Mouse (Mus musculus) CD4-positive, CD25-positive, alpha-beta regulatory T cell, adult 2 months (primary cell): ENCODE measurements around the gene Skap1.

Experiments used
- DNase-seq: peaks from one replicate; pipeline ENCODE4 v3.0.0-alpha.2; 2012; ENCODE audit warnings: low read depth, low spot score

Gene Skap1

GRCm38 (mm10) chr11:96465426-96466056 is 1.1 kb downstream of the Skap1 start:
- DNase-seq = peak; percentile 31

DNA sequence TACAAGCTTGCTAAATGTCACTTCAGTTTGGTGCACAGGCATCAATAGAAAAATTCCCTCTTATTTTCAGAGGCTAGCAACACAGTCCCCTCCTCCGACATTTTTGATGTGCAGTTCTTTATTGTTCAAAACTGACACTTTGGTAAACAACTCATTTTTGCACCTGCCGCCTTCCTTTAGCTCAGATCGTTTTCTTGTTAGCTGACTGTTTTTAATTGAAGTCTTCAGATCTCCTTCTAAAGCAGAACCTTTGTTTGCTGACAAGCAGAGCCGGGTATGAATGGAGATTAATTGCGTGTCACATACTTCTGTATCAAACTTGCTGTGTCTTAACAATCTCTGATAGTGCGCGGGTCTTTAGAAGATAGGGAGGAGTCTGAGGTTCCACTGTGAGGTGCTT is 2.0 kb downstream of the Skap1 start:
- DNase-seq = peak; percentile 45

- peak; percentile 92 for DNase-seq
Measured at GRCm38 (mm10) chr11:96466987-96467386, 2.6 kb downstream of the Skap1 start.

DNA sequence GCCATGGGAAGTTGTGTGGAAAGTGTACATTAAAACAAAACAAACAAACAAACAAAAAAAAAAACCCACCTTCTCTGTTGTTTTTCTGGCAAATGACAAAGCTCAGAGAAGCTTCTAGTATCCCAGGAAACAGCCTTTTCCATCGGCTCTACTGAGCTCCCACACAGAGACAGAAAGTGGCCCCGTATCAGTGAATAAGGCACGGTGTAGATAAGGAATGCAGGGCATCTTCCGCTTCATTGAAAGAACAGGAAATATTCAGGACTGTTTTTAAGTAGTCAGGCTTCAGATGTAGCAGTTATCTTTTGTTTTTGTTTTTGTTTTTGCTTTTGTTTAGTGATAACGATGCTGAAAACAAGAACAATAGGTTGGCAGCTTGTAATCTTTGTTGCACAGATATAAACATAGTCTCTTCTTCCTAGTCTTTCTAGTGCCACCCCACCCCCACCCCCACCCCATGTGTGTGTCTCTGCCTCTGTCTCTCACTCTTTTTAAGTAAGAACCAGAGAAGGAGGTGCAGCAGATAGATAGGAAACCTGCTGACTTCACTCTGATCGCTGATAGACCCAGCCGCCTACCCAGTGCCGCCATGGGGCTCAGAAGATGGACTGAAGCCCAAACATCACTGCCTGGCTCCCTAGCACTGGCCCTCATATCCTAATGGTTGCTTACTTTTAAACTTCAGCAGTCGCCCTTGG is 3.8 kb downstream of the Skap1 start:
- peak; percentile 66 for DNase-seq

GRCm38 (mm10) chr11:96482711-96483110 is 18.3 kb downstream of the Skap1 start:
- DNase-seq = no peak

DNA sequence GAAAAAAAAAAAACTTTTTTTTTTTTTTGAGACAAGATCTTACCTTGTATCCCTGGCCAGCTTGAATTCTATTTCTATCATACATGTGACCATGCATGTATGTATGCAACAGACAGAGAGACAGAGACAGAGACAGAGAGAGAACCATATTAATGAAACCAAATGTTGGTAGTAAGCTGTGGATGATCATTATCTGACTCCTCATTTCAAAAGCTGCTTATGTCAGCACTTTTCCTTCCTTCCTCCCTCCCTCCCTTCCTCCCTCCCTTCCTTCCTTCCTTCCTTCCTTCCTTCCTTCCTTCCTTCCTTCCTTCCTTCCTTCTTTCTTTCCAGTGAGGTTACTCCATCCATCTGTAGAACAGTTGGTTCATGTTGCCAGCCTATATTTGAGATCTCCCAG is 18.8 kb downstream of the Skap1 start:
- no peak for DNase-seq

GRCm38 (mm10) chr11:96498481-96498880 is 34.1 kb downstream of the Skap1 start:
- DNase-seq = no peak

- DNase-seq = no peak
Measured at GRCm38 (mm10) chr11:96501042-96501441, 36.6 kb downstream of the Skap1 start.

- no peak for DNase-seq
Measured at GRCm38 (mm10) chr11:96502948-96503347, 38.6 kb downstream of the Skap1 start.

DNA sequence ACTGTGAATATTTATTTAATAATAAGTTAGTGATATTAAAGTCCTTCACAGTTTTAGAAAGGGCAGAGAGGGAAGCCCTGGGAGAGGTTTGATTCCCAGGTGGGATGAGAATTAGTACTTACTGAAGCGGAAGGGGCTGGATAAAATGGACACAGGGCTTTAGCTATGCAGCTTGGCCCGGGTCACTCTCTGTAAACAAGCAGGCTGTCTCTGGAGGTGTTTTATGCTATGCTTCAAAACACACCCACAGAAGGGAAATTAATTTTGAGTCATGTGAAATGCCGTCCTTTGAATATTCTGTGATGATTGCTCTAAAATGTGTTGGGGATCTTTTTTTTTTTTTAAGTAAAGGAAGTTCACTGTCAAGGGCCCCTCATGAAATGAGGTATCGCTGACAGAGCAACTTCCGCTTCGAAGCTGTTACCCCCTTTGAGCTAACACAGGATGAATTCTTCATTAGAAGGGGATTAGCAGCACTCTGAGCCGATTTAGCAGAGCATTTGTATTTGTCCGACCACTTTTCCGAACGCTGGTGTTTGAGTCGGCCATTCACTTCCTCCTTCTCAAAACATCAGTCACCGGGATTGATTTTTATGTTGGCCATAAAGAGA is 40.2 kb downstream of the Skap1 start:
- peak; percentile 62 for DNase-seq

DNA sequence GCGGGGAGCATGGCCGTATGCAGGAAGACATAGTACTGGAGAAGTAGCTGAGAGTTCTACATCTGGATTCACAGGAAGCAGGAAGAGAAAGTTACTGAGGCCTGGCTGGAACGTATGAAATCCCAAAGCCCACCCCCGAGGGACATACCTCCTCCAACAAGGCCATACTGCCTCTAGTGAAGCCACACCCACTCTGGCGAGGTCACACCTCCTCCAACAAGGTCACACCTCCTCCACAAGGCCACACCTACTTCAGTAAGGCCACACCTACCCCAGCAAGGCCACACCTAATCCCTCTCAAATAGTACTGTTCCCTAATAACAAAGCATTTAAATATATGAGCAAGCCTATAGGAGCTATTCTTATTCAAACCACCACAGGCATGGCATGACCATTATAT is 41.4 kb downstream of the Skap1 start:
- DNase-seq = peak; percentile 58

GRCm38 (mm10) chr11:96515164-96515563 is 50.8 kb downstream of the Skap1 start:
- no peak for DNase-seq

GRCm38 (mm10) chr11:96524541-96524940 is 60.1 kb downstream of the Skap1 start:
- DNase-seq = no peak

DNA sequence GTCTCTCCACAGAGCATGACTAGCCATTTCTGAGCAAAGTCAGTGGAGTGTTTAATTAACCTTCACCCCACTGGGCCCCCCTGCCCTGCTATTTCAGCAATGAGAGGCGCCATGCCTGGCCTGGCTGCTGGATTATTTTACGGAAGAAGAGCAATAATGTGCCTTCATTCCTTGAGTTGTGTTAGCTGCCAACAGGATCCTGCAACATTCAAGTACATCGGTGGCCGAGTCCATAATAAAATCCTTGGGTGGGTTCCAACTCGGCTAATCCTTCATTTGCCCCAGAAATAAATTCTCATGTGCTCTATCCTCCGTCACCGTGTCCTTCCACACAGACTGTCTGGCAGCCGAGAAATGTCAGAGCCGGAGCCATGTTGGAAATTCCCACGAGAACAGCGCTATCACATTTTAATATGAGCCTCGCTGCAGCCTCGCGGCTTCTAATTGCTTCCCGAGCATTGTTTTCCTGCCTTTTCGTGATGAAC is 61.8 kb downstream of the Skap1 start:
- no peak for DNase-seq

GRCm38 (mm10) chr11:96531757-96532433 is 67.5 kb downstream of the Skap1 start:
- DNase-seq = no peak

DNA sequence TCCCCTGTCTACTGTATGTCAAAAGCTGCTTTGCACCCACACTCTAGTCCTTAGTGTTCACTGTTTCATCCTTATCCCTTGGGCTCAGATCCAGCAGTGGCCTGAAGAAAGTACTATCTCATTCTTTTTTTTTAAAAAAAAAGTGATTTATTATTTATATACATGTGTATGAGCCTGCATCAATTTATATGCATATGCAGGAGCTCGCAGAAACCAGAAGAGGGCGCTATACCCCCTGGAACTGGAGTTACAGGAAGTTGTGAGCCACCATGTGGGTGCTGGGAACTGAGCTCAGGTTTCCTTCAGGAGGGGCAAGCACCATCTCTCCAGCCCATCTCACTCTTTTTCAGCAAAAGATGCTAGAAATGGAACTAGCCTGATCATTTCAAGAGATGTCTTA is 70.1 kb downstream of the Skap1 start:
- peak; percentile 39 for DNase-seq

- DNase-seq = peak; percentile 77
Measured at GRCm38 (mm10) chr11:96536146-96536545, 71.8 kb downstream of the Skap1 start.

GRCm38 (mm10) chr11:96542003-96542402 is 77.6 kb downstream of the Skap1 start:
- no peak for DNase-seq

- DNase-seq = no peak
Measured at GRCm38 (mm10) chr11:96542561-96542960, 78.2 kb downstream of the Skap1 start.

GRCm38 (mm10) chr11:96546428-96546827 is 82.0 kb downstream of the Skap1 start:
- no peak for DNase-seq

DNA sequence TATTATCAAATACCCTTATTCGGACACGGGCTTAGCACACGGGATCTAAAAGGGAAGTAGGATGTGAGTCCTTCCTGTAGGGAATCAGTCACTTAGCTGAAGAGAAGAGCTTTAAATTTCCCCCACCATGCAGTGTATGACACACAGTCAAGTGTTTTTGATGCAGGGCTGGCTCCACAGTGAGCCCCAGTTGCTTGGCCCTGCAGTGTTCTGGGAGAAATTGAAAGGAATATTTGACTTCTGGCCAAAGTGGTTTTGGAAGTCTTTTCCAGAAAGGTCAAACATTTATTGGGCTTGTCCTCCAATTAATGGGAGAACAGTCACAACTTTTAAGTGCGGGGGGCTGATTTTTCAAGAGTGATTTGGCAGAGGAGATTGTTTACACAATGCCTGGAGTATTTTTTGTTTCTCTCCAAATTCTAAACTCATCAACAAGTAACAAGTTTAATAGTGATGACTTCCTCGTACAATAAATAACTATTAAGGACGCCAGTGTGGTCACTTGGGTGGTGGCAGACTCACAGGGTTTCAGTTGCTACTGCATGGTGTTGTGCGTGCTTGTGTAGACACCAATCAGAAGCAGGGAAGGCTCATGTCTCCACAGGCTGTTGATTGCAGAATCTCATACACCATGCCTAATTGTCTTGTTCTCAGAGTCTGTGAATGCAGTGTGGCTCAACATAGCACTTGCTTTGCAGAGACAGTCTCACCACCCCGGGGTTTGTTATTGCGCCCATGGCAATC is 86.7 kb downstream of the Skap1 start:
- DNase-seq = no peak

- DNase-seq = peak; percentile 74
Measured at GRCm38 (mm10) chr11:96553091-96553490, 88.7 kb downstream of the Skap1 start.
